Mouse (Mus musculus) c-Kit-positive CD71-positive TER-119-positive erythroid progenitor cells, embryonic 14.5 days (primary cell): Measurements from ENCODE around the gene Has1.
"Not testable (repeated sequence)": the region's sequence is repeated elsewhere in the genome, so short reads cannot be mapped to it uniquely, and the experiment has no call there.

ENCODE experiments used
- DNase-seq: peaks from one replicate; pipeline ENCODE4 v3.0.0-alpha.2; 2013; ENCODE audit warnings: low spot score

Has1 gene

DNA sequence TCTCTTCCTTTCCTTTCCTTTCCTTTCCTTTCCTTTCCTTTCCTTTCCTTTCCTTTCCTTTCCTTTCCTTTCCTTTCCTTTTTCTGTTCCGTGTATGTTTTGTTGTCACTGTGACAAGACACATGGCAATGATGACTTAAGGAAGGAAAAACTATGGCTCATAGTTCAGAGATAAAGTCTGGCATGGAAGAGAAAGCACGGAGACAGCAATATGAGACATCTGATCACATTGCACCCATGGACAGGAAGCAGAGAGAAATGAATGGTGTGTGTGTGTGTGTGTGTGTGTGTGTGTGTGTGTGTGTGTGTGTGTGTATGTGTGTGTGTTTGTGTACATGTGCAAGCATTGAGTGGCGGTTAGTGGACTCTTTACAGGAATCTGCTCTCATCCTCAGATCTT is 10.4 kb downstream of the Has1 start:
- DNase-seq: not testable (repeated sequence)

GRCm38 (mm10) chr17:17843534-17844261 is 11.3 kb downstream of the Has1 start:
- DNase-seq: no peak

GRCm38 (mm10) chr17:17840796-17841195 is 14.2 kb downstream of the Has1 start:
- DNase-seq: no peak

GRCm38 (mm10) chr17:17839276-17839675 is 15.7 kb downstream of the Has1 start:
- DNase-seq: peak; percentile 7

DNA sequence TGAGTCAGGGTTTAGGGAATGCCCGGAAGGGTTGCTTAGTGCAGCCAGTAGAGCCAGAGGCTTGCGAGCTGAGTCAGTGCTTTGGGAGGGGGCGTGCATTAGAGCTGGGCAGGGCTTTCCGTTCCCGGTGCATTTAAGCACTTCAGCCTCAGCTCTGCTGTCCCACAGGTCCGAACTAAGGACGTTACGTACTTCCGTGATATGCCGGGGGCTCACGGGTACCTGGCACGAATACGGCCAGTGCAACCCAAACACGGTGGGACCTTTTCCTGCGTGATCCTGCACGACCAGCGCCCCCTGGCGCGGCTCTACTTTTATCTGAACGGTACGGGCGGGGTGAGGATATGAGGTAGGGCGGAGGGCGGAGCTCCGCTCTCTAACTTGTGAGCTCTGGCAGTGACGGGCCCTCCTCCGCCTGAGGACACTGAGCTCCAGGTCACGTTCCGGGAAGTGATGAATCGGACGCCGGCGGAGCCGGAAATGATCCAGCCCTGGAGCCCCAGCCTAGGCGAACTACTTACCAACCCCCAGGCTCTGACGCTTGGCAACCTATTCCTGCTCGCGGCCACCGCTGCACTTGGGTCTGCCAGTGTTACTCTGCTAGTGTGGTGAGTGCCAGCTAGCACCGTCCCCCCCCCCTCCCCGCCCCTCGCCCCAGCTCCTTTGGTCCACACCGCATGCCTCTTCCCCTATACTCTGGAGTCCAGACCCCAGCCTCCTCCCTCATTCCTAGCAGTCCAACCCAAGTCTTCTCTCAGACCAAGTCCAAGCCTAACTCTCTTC is 16.9 kb downstream of the Has1 start:
- DNase-seq: peak; percentile 88

- no peak for DNase-seq
Measured at GRCm38 (mm10) chr17:17837426-17837825, 17.6 kb downstream of the Has1 start.

GRCm38 (mm10) chr17:17836101-17836500 is 18.9 kb downstream of the Has1 start:
- no peak for DNase-seq

- DNase-seq: no peak
Measured at GRCm38 (mm10) chr17:17834896-17835295, 20.1 kb downstream of the Has1 start.

DNA sequence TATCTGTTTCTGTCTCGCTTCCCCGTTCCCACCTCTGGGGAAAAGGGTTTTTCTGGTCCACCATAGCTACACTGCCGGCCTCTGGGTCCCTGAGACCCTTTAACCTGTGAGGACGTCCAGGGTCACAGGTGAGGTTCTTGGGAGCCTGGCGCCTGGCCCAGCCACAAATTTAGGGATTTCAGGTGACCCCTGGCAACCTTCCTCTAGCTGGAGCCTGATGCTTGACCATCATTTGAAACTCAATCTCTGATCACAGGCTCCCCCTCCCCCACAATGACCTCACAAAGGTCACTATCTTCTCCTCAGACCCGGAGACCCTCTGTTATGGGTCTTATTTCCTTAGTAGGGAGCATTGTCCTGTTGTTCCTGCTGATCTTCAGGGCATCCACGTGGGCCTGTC is 24.3 kb downstream of the Has1 start:
- DNase-seq: no peak

GRCm38 (mm10) chr17:17829816-17830535 is 25.0 kb downstream of the Has1 start:
- no peak for DNase-seq

- DNase-seq: no peak
Measured at GRCm38 (mm10) chr17:17829052-17829785, 25.8 kb downstream of the Has1 start.

GRCm38 (mm10) chr17:17828191-17828981 is 26.6 kb downstream of the Has1 start:
- no peak for DNase-seq

DNA sequence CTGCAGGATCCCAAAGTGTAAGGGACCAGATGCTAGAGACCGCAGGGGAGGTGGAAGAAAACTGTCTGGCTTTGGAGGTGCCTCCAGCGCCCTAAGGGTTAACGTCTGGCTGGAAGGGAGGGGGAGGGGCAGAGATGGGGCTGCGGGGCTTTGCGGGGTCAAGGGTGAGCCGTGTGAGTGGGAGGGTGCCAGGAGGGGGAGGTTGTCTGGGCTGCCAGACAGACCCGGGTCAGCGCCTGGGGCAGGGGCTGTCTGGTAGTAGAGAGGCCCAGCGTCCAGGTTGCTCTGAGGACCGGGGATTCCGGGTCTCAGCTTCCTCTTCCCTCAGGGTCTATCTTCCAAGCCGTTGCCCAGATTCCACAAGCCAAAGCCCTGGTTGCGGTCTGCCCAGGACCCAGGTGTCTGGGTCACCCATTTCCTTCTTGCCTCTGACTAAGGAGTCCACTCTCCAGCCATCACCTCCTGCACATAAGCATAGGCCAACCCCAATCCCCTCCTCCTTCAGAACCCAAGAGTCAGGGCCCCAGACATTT is 27.3 kb downstream of the Has1 start:
- DNase-seq: no peak

- DNase-seq: no peak
Measured at GRCm38 (mm10) chr17:17826751-17827657, 28.0 kb downstream of the Has1 start, which contains the start of gene Spaca6. Gene Spaca6 (plus strand): TSS chr17:17827158.

DNA sequence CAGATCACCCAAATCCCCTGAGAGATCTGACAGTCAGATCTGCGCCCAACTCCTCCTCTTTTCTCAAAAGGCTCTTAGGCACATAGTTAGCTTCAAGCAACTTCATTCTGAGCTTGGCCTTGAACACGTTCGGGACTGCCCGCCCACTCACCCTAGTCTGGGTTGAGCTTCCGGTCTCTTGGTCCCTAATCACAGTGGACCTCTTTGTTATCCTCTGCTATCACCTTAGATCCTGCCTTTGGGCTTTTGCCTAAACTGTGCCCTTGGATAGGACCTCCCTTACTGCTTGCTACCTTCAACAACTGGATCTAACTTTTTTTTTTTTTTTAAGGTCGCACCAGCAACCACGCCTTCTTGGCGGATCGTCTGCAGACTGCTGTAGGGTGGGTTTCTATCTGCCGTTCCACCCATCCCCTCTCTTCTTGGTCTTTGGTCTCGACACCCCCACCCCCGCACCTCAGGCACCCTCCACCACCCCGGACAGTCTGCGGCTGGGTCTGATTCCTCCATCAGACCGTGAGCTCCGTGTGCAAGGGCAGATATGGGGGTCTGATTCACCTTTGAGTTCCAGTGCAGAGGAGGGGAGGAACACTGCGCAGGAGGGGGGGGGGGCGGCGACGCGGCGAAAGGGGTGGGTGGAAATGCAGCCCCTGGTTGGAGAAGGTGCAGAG is 28.9 kb downstream of the Has1 start:
- no peak for DNase-seq

GRCm38 (mm10) chr17:17823612-17824336 is 31.2 kb downstream of the Has1 start:
- DNase-seq: no peak

DNA sequence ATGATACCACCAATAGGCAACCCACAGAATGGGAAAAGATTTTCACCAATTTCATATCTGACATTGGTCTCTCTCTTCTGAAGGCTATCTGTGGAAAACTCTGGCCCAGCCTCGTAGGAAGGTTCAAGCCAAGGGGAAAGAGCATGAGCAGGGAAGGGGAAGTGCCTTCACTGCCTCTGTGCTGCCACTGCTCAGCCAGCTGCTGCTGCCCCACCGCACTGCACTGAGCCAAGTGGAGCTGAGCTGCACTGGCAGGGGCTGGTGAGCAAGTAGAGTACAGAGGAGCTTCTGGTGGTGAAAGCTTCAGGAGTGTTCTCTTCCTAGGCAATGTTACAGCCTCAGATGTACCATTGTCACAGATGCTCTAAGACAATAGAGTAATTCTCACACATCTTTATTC is 59.5 kb downstream of the Has1 start:
- DNase-seq: no peak
